Mouse (Mus musculus): ENCODE measurements around the gene Bhlha9. TPM values are rescaled to one million over a fixed set of nuclear protein-coding genes. Genes with fewer than 3 reads are reported as not detected.
"Not testable (repeated sequence)": the region's sequence is repeated elsewhere in the genome, so short reads cannot be mapped to it uniquely, and the experiment has no call there.

Gene Bhlha9
- total RNA-seq, 1 experiment = not detected

- H3K9ac ChIP-seq (ENCODE audit: insufficient read depth, low read depth, low read length, poor library complexity, severe bottlenecking) = no peak overlapping the region
- in situ Hi-C loops (cut with MboI; ENCODE audit: low sequenced_read_pairs in 2 of 2, unreplicated experiment in 2 of 2) = no loop called here
- no peak overlapping the region for H3K27ac ChIP-seq (ENCODE audit: insufficient read depth, low read depth, low read length, poor library complexity, severe bottlenecking)
- no peaks in the 10 kb centered on the region for H3K36me3 ChIP-seq (ENCODE audit: control insufficient read depth, insufficient read depth, low read length, poor library complexity, severe bottlenecking)
- 0 out of 4 replicates have a peak, but pooled peaks cover 0 to 3% of the 10 kb centered on the region in 2 experiments for H3K4me1 ChIP-seq (ENCODE audit: control insufficient read depth in 2 of 2, insufficient read depth in 2 of 2, low read length in 2 of 2, poor library complexity in 1 of 2)
- H3K9me3 ChIP-seq (ENCODE audit: control insufficient read depth, insufficient read depth, low read depth, low read length) = no peaks in the 10 kb centered on the region
- DNase-seq (ENCODE audit: low read depth, low spot score) = no peak
- no peak overlapping the region for H3K4me3 ChIP-seq (ENCODE audit: insufficient read depth in 1 of 2, low read depth in 1 of 2, low read length in 2 of 2, poor library complexity in 1 of 2, severe bottlenecking in 1 of 2)
- TF ChIP-seq ZC3H11A (IDR thresholded peaks at IDR 0.05; ENCODE audit: borderline replicate concordance, low read depth, low read length) (no peak), MAFK (IDR thresholded peaks at IDR 0.05; ENCODE audit: insufficient read depth, low read depth, low read length) (no peak), CHD2 (IDR thresholded peaks at IDR 0.05; ENCODE audit: low read depth, low read length) (no peak), ZNF384 (IDR thresholded peaks at IDR 0.05; ENCODE audit: low read depth, low read length) (no peak), HCFC1 (IDR thresholded peaks at IDR 0.05; ENCODE audit: borderline replicate concordance, insufficient read depth, low read length) (no peak)
These were observed 1.9 kb downstream of the Bhlha9 start for GRCm38 (mm10) chr11:76674199-76674598.

- in situ Hi-C loops (cut with MboI; ENCODE audit: low sequenced_read_pairs in 2 of 2, unreplicated experiment in 2 of 2) = no loop called here
- Histone ChIP-seq H3K9me3 (ENCODE audit: control insufficient read depth, insufficient read depth, low read depth, low read length) (no peaks in the 10 kb centered on the region), H3K9ac (ENCODE audit: insufficient read depth, low read depth, low read length, poor library complexity, severe bottlenecking) (no peak overlapping the region), H3K4me3 (ENCODE audit: insufficient read depth in 1 of 2, low read depth in 1 of 2, low read length in 2 of 2, poor library complexity in 1 of 2, severe bottlenecking in 1 of 2) (no peak overlapping the region), H3K36me3 (ENCODE audit: control insufficient read depth, insufficient read depth, low read length, poor library complexity, severe bottlenecking) (no peaks in the 10 kb centered on the region), H3K4me1 (ENCODE audit: control insufficient read depth in 2 of 2, insufficient read depth in 2 of 2, low read length in 2 of 2, poor library complexity in 1 of 2) (0 out of 4 replicates have a peak, but pooled peaks cover 0 to 3% of the 10 kb centered on the region in 2 experiments), H3K27ac (ENCODE audit: insufficient read depth, low read depth, low read length, poor library complexity, severe bottlenecking) (no peak overlapping the region)
- DNase-seq (ENCODE audit: low read depth, low spot score) = no peak
- TF ChIP-seq ZNF384 (IDR thresholded peaks at IDR 0.05; ENCODE audit: low read depth, low read length) = no peak
- no peak for TF ChIP-seq CHD2 (IDR thresholded peaks at IDR 0.05; ENCODE audit: low read depth, low read length)
- no peak for TF ChIP-seq HCFC1 (IDR thresholded peaks at IDR 0.05; ENCODE audit: borderline replicate concordance, insufficient read depth, low read length)
- no peak for TF ChIP-seq MAFK (IDR thresholded peaks at IDR 0.05; ENCODE audit: insufficient read depth, low read depth, low read length)
- no peak for TF ChIP-seq ZC3H11A (IDR thresholded peaks at IDR 0.05; ENCODE audit: borderline replicate concordance, low read depth, low read length)
These were observed 2.4 kb downstream of the Bhlha9 start for GRCm38 (mm10) chr11:76674704-76675103.

- H3K9ac ChIP-seq (ENCODE audit: insufficient read depth, low read depth, low read length, poor library complexity, severe bottlenecking); DNase-seq (ENCODE audit: low read depth, low spot score); H3K27ac ChIP-seq (ENCODE audit: insufficient read depth, low read depth, low read length, poor library complexity, severe bottlenecking); H3K4me3 ChIP-seq (ENCODE audit: insufficient read depth in 1 of 2, low read depth in 1 of 2, low read length in 2 of 2, poor library complexity in 1 of 2, severe bottlenecking in 1 of 2); H3K9me3 ChIP-seq (ENCODE audit: control insufficient read depth, insufficient read depth, low read depth, low read length); H3K4me1 ChIP-seq (ENCODE audit: control insufficient read depth in 2 of 2, insufficient read depth in 2 of 2, low read length in 2 of 2, poor library complexity in 1 of 2); H3K36me3 ChIP-seq (ENCODE audit: control insufficient read depth, insufficient read depth, low read length, poor library complexity, severe bottlenecking); in situ Hi-C loops (cut with MboI; ENCODE audit: low sequenced_read_pairs in 2 of 2, unreplicated experiment in 2 of 2): not testable (repeated sequence)
These were observed 7.2 kb downstream of the Bhlha9 start, which contains the start of gene Trarg1 for GRCm38 (mm10) chr11:76679508-76679907. Trarg1 (plus strand) TSS chr11:76679808.

GRCm38 (mm10) chr11:76685604-76686003 lies 13.3 kb downstream of the Bhlha9 start:
- Histone ChIP-seq H3K9me3 (ENCODE audit: control insufficient read depth, insufficient read depth, low read depth, low read length) (no peaks in the 10 kb centered on the region), H3K9ac (ENCODE audit: insufficient read depth, low read depth, low read length, poor library complexity, severe bottlenecking) (no peak overlapping the region), H3K36me3 (ENCODE audit: control insufficient read depth, insufficient read depth, low read length, poor library complexity, severe bottlenecking) (no peaks in the 10 kb centered on the region), H3K4me1 (ENCODE audit: control insufficient read depth in 2 of 2, insufficient read depth in 2 of 2, low read length in 2 of 2, poor library complexity in 1 of 2) (peaks cover 0 to 2% of the 10 kb centered on the region in 2 experiments; a peak in 1 of 4 replicates), H3K27ac (ENCODE audit: insufficient read depth, low read depth, low read length, poor library complexity, severe bottlenecking) (no peak overlapping the region), H3K4me3 (ENCODE audit: insufficient read depth in 1 of 2, low read depth in 1 of 2, low read length in 2 of 2, poor library complexity in 1 of 2, severe bottlenecking in 1 of 2) (no peak overlapping the region)
- TF ChIP-seq MAFK (IDR thresholded peaks at IDR 0.05; ENCODE audit: insufficient read depth, low read depth, low read length) = no peak
- no peak for TF ChIP-seq CHD2 (IDR thresholded peaks at IDR 0.05; ENCODE audit: low read depth, low read length)
- TF ChIP-seq ZC3H11A (IDR thresholded peaks at IDR 0.05; ENCODE audit: borderline replicate concordance, low read depth, low read length) = no peak
- no peak for TF ChIP-seq HCFC1 (IDR thresholded peaks at IDR 0.05; ENCODE audit: borderline replicate concordance, insufficient read depth, low read length)
- no peak for TF ChIP-seq ZNF384 (IDR thresholded peaks at IDR 0.05; ENCODE audit: low read depth, low read length)
- no peak for DNase-seq (ENCODE audit: low read depth, low spot score)
- in situ Hi-C loops (cut with MboI; ENCODE audit: low sequenced_read_pairs in 2 of 2, unreplicated experiment in 2 of 2) = no loop called here

GRCm38 (mm10) chr11:76692096-76692495 lies 19.8 kb downstream of the Bhlha9 start:
- no peak for TF ChIP-seq HCFC1 (IDR thresholded peaks at IDR 0.05; ENCODE audit: borderline replicate concordance, insufficient read depth, low read length)
- no peak for TF ChIP-seq MAFK (IDR thresholded peaks at IDR 0.05; ENCODE audit: insufficient read depth, low read depth, low read length)
- no peak for TF ChIP-seq CHD2 (IDR thresholded peaks at IDR 0.05; ENCODE audit: low read depth, low read length)
- TF ChIP-seq ZNF384 (IDR thresholded peaks at IDR 0.05; ENCODE audit: low read depth, low read length) = no peak
- TF ChIP-seq ZC3H11A (IDR thresholded peaks at IDR 0.05; ENCODE audit: borderline replicate concordance, low read depth, low read length) = no peak
- DNase-seq (ENCODE audit: low read depth, low spot score) = no peak
- no peak overlapping the region for H3K9ac ChIP-seq (ENCODE audit: insufficient read depth, low read depth, low read length, poor library complexity, severe bottlenecking)
- in situ Hi-C loops (cut with MboI; ENCODE audit: low sequenced_read_pairs in 2 of 2, unreplicated experiment in 2 of 2) = no loop called here
- H3K4me1 ChIP-seq (ENCODE audit: control insufficient read depth in 2 of 2, insufficient read depth in 2 of 2, low read length in 2 of 2, poor library complexity in 1 of 2) = 0 out of 4 replicates have a peak, but pooled peaks cover 0 to 5% of the 10 kb centered on the region in 2 experiments
- no peaks in the 10 kb centered on the region for H3K36me3 ChIP-seq (ENCODE audit: control insufficient read depth, insufficient read depth, low read length, poor library complexity, severe bottlenecking)
- no peak overlapping the region for H3K27ac ChIP-seq (ENCODE audit: insufficient read depth, low read depth, low read length, poor library complexity, severe bottlenecking)
- H3K4me3 ChIP-seq (ENCODE audit: insufficient read depth in 1 of 2, low read depth in 1 of 2, low read length in 2 of 2, poor library complexity in 1 of 2, severe bottlenecking in 1 of 2) = no peak overlapping the region
- H3K9me3 ChIP-seq (ENCODE audit: control insufficient read depth, insufficient read depth, low read depth, low read length) = no peaks in the 10 kb centered on the region

All from ES-E14 (cell line).